9 mouse cellular contexts compared by ENCODE assay signal in genomic region chr7:46935847-46936246, GRCm38 (mm10). TPM values are rescaled to one million over a fixed set of nuclear protein-coding genes. Genes with fewer than 3 reads are reported as not detected.
DNase-seq lines count a peak whose midpoint lies in the region; ATAC-seq and TF ChIP-seq lines count a peak whose summit lies in the region.
"Had no signal": no experiment of that assay in that cellular context is flagged by ENCODE, and none has a peak within 500 bp of the region (broad histone marks: within the 10 kb centered on the region; RNA-seq: fewer than 3 reads in every experiment).

No protein-coding gene starts in this region.

- no peaks in the 10 kb centered on the region for H3K9me3 ChIP-seq in kidney, embryonic 14.5 days (ENCODE audit: control insufficient read depth, low read length)
- H3K9me3 ChIP-seq in CH12.LX (replicated peaks; ENCODE audit: low read length), result no peaks in the 10 kb centered on the region
- no peaks in the 10 kb centered on the region for H3K9me3 ChIP-seq in stomach, embryonic 14.5 days (ENCODE audit: control insufficient read depth, low read depth, low read length)
- H3K9me3 ChIP-seq: embryonic facial prominence, embryonic 13.5 days had no signal

- TF ChIP-seq CTCF in CH12.LX (conservative IDR thresholded peaks at IDR 0.05 in 1 of 2, IDR thresholded peaks at IDR 0.05 in 1 of 2; ENCODE audit: low read depth in 2 of 2, low read length in 2 of 2), result peak in 1 of 2 experiments; percentile 57; a peak in 2 of 4 replicates

- no peak for TF ChIP-seq EP300 in CH12.LX (IDR thresholded peaks at IDR 0.05; ENCODE audit: low read length)

- H3K27me3 ChIP-seq in kidney, embryonic 14.5 days (ENCODE audit: control insufficient read depth, insufficient read depth, low read length), result no peaks in the 10 kb centered on the region
- no peaks in the 10 kb centered on the region for H3K27me3 ChIP-seq in CH12.LX (replicated peaks)
- H3K27me3 ChIP-seq in stomach, embryonic 14.5 days (ENCODE audit: control insufficient read depth, insufficient read depth, low read length), result no peaks in the 10 kb centered on the region
- H3K27me3 ChIP-seq: embryonic facial prominence, embryonic 13.5 days had no signal

- no peak overlapping the region for H3K4me2 ChIP-seq in kidney, embryonic 14.5 days (replicated peaks; ENCODE audit: low read depth, low read length)
- H3K4me2 ChIP-seq in CH12.LX (ENCODE audit: insufficient read depth, low read depth, poor library complexity, severe bottlenecking), result no peak overlapping the region
- no peak overlapping the region for H3K4me2 ChIP-seq in stomach, embryonic 14.5 days (replicated peaks; ENCODE audit: low read depth, low read length)
- H3K4me2 ChIP-seq: embryonic facial prominence, embryonic 13.5 days had no signal

- no peak for TF ChIP-seq POLR2A in CH12.LX (IDR thresholded peaks at IDR 0.05; ENCODE audit: low read depth, low read length)

- dilution Hi-C loops in CH12.LX (cut with MboI; ENCODE audit: extremely low pct_ligation_motif_present, extremely low pct_unique_long_range_greater_than_20kb, low sequenced_read_pairs), result no loop called here

- ATAC-seq in kidney, embryonic 14.5 days (ENCODE audit: low FRiP score, low TSS enrichment), result no peak
- ATAC-seq in stomach, embryonic 14.5 days (ENCODE audit: insufficient number of reproducible peaks, insufficient read depth, low FRiP score, low read depth), result 0 out of 2 replicates have a peak, but pooled peaks have one; percentile 18

- DNase-seq in kidney, adult 11 months, result peak; percentile 23
- DNase-seq in CH12.LX (ENCODE audit: extremely low read depth) (no peak), ZHBTc4 (ENCODE audit: low read depth, low spot score) (peak; percentile 52)
- DNase-seq in kidney, postnatal 25 days, result peak; percentile 52 to 72
- DNase-seq in gastrocnemius, postnatal 25 days, result no peak

- no peaks in the 10 kb centered on the region for H3K4me1 ChIP-seq in kidney, embryonic 14.5 days (ENCODE audit: control insufficient read depth, insufficient read depth, low read length)
- peaks cover 3 to 17% of the 10 kb centered on the region in 2 experiments; a peak in 2 of 4 replicates for H3K4me1 ChIP-seq in CH12.LX (ENCODE audit: control insufficient read depth in 1 of 2, insufficient read depth in 2 of 2)
- H3K4me1 ChIP-seq in stomach, embryonic 14.5 days (ENCODE audit: control insufficient read depth, insufficient read depth, low read length), result no peaks in the 10 kb centered on the region
- H3K4me1 ChIP-seq: embryonic facial prominence, embryonic 13.5 days had no signal

- H3K79me2 ChIP-seq in CH12.LX (replicated peaks; ENCODE audit: control insufficient read depth, extremely low read depth, insufficient read depth, poor library complexity, severe bottlenecking), result no peaks in the 10 kb centered on the region

- H3K27ac ChIP-seq in kidney, embryonic 14.5 days (ENCODE audit: low read depth, low read length), result no peak overlapping the region
- H3K27ac ChIP-seq in CH12.LX (ENCODE audit: insufficient read depth, low read depth), result no peak overlapping the region
- H3K27ac ChIP-seq in stomach, embryonic 14.5 days (ENCODE audit: low read length), result no peak overlapping the region
- H3K27ac ChIP-seq: embryonic facial prominence, embryonic 13.5 days had no signal

- no peak overlapping the region for H3K4me3 ChIP-seq in kidney, embryonic 14.5 days (ENCODE audit: low read length)
- H3K4me3 ChIP-seq in CH12.LX (replicated peaks in 1 of 3; ENCODE audit: low read depth in 2 of 3, low read length in 2 of 3, poor library complexity in 1 of 3), result no peak overlapping the region
- H3K4me3 ChIP-seq in stomach, embryonic 14.5 days (ENCODE audit: low read depth, low read length), result no peak overlapping the region
- H3K4me3 ChIP-seq: embryonic facial prominence, embryonic 13.5 days had no signal

- WGBS in kidney, embryonic 14.5 days, result 59% methylated on average over 4 of the region's 4 CpGs
- 38% methylated on average over 4 of the region's 4 CpGs for WGBS in stomach, embryonic 14.5 days

- H3K36me3 ChIP-seq in kidney, embryonic 14.5 days (ENCODE audit: control insufficient read depth, insufficient read depth, low read length), result peaks cover 51% of the 10 kb centered on the region
- H3K36me3 ChIP-seq in CH12.LX (replicated peaks in 1 of 2; ENCODE audit: control insufficient read depth in 1 of 2, insufficient read depth in 1 of 2, low read length in 1 of 2), result peaks cover 30 to 67% of the 10 kb centered on the region in 2 experiments
- H3K36me3 ChIP-seq in stomach, embryonic 14.5 days (ENCODE audit: control insufficient read depth, insufficient read depth, low read length), result peaks cover 27% of the 10 kb centered on the region

- peak; percentile 40 for TF ChIP-seq RAD21 in CH12.LX (IDR thresholded peaks at IDR 0.05; ENCODE audit: low read depth, low read length)

- in situ Hi-C loops in CH12.LX (cut with MboI; ENCODE audit: low pct_ligation_motif_present, low pct_unique_long_range_greater_than_20kb, low sequenced_read_pairs), result no loop called here

- H3K9ac ChIP-seq in kidney, embryonic 14.5 days (ENCODE audit: low read depth, low read length), result no peak overlapping the region
- H3K9ac ChIP-seq in CH12.LX (ENCODE audit: insufficient read depth, low read depth), result no peak overlapping the region
- no peak overlapping the region for H3K9ac ChIP-seq in stomach, embryonic 14.5 days (replicated peaks; ENCODE audit: low read depth, low read length)
- H3K9ac ChIP-seq: embryonic facial prominence, embryonic 13.5 days had no signal

TF ChIP-seq in CH12.LX, 34 proteins besides CTCF, POLR2A, EP300 and RAD21:
- TF ChIP-seq USF1 (IDR thresholded peaks at IDR 0.05; ENCODE audit: low read depth, low read length), result no peak
- TF ChIP-seq ZKSCAN1 (IDR thresholded peaks at IDR 0.05; ENCODE audit: borderline replicate concordance, low read depth, low read length), result no peak
- TF ChIP-seq SMC3 (IDR thresholded peaks at IDR 0.05; ENCODE audit: low read depth, low read length), result peak; percentile 51

RNA-seq across cellular contexts. Expression of gene Tsg101, which starts 16.1 kb away (rescaled TPM):
- 183 and 204 TPM in 2 replicates for polyA plus RNA-seq in kidney, embryonic 14.5 days (2014; fragmentation: Nextera tagmentation; extraction: Ambion mirVana)
- total RNA-seq in CH12.LX (2012; rRNA removed) (19.8 and 23.8 TPM in 2 replicates), CH12.LX (2014; rRNA removed) (46.0 and 49.9 TPM in 2 replicates)
- polyA plus RNA-seq in CH12.LX (2012; ENCODE audit: insufficient read length, low read depth), result 84.1 and 93.5 TPM in 2 replicates
- 169 and 179 TPM in 2 replicates for polyA plus RNA-seq in stomach, embryonic 14.5 days (2014; fragmentation: Nextera tagmentation; extraction: Ambion mirVana)
- 10 to 100 TPM; 42.0 to 46.9 TPM for total RNA-seq in gastrocnemius, postnatal 25 days (2021)

RNA-seq across cellular contexts. Expression of gene Uevld, which starts 22.5 kb away (rescaled TPM):
- polyA plus RNA-seq in kidney, embryonic 14.5 days (2014; fragmentation: Nextera tagmentation; extraction: Ambion mirVana), result 10.1 and 13.6 TPM in 2 replicates
- 2.6 and 2.9 TPM in 2 replicates for total RNA-seq in CH12.LX (2012; rRNA removed)
- 4.6 and 5.2 TPM in 2 replicates for total RNA-seq in CH12.LX (2014; rRNA removed)
- polyA plus RNA-seq in CH12.LX (2012; ENCODE audit: insufficient read length, low read depth), result 5.5 and 6.6 TPM in 2 replicates
- 13.1 and 13.4 TPM in 2 replicates for polyA plus RNA-seq in stomach, embryonic 14.5 days (2014; fragmentation: Nextera tagmentation; extraction: Ambion mirVana)
- 1 to 10 TPM; 7.0 to 8.8 TPM for total RNA-seq in gastrocnemius, postnatal 25 days (2021)

RNA-seq across cellular contexts. Expression of gene Gm9999, which starts 47.5 kb away (rescaled TPM):
- polyA plus RNA-seq in kidney, embryonic 14.5 days (2014; fragmentation: Nextera tagmentation; extraction: Ambion mirVana), result not detected in 2 replicates
- not detected in 2 replicates for total RNA-seq in CH12.LX (2012; rRNA removed)
- not detected in 2 replicates for total RNA-seq in CH12.LX (2014; rRNA removed)
- not detected in 2 replicates for polyA plus RNA-seq in CH12.LX (2012; ENCODE audit: insufficient read length, low read depth)
- polyA plus RNA-seq in stomach, embryonic 14.5 days (2014; fragmentation: Nextera tagmentation; extraction: Ambion mirVana), result not detected in 2 replicates
- not detected for total RNA-seq in gastrocnemius, postnatal 25 days (2021)
- polyA plus RNA-seq: embryonic facial prominence, embryonic 13.5 days; lung, embryonic 16.5 days had no signal

Comparison
In these comparisons a context has a peak if more than half of its experiments do, and no peak if none do; other contexts are left out.
1. DNase-seq: peak in kidney, adult 11 months (single experiment), ZHBTc4 (single experiment) and kidney, postnatal 25 days (2 of 2); none in CH12.LX (single experiment) and gastrocnemius, postnatal 25 days (single experiment).